ENCODE assay signal across 8 mouse cellular contexts in genomic region chr19:41828941-41829340, GRCm38 (mm10). TPM values are rescaled to one million over a fixed set of nuclear protein-coding genes. Genes with fewer than 3 reads are reported as not detected.
A peak's percentile ranks its signal among the peaks of the same experiment; 100 is the strongest.
DNase-seq lines count a peak whose midpoint lies in the region; ATAC-seq and TF ChIP-seq lines count a peak whose summit lies in the region.

No protein-coding gene starts in this region.

- no peaks in the 10 kb centered on the region for H3K9me3 ChIP-seq in embryonic facial prominence, embryonic 15.5 days (replicated peaks)
- no peaks in the 10 kb centered on the region for H3K9me3 ChIP-seq in intestine, postnatal 0 days (ENCODE audit: control insufficient read depth)
- H3K9me3 ChIP-seq in neural tube, embryonic 13.5 days: no peaks in the 10 kb centered on the region

- TF ChIP-seq CTCF in layer of hippocampus, adult 2 months (conservative IDR thresholded peaks at IDR 0.05): no peak
- no peak for TF ChIP-seq CTCF in intestine, postnatal 0 days (IDR thresholded peaks at IDR 0.05; ENCODE audit: low read depth)

- no peak for ATAC-seq in embryonic facial prominence, embryonic 15.5 days (ENCODE audit: insufficient number of reproducible peaks, low FRiP score, low TSS enrichment, low read depth)
- no peak for ATAC-seq in intestine, postnatal 0 days
- ATAC-seq in neural tube, embryonic 13.5 days (ENCODE audit: low read depth): no peak

- H3K27ac ChIP-seq in layer of hippocampus, adult 2 months: peak overlapping the region; percentile 98
- no peak overlapping the region for H3K27ac ChIP-seq in embryonic facial prominence, embryonic 15.5 days (replicated peaks)
- peak overlapping the region; percentile 91; the same call in 1 of the 2 replicates for H3K27ac ChIP-seq in intestine, postnatal 0 days (ENCODE audit: low read depth, low read length)
- H3K27ac ChIP-seq in neural tube, embryonic 13.5 days (replicated peaks): peak overlapping the region; percentile 94

- peak overlapping the region; percentile 97 for H3K4me2 ChIP-seq in embryonic facial prominence, embryonic 15.5 days (replicated peaks)
- peak overlapping the region; percentile 99 for H3K4me2 ChIP-seq in intestine, postnatal 0 days (replicated peaks; ENCODE audit: low read depth)
- peak overlapping the region; percentile 94 for H3K4me2 ChIP-seq in neural tube, embryonic 13.5 days

- H3K9ac ChIP-seq in embryonic facial prominence, embryonic 15.5 days: no peak overlapping the region
- H3K9ac ChIP-seq in intestine, postnatal 0 days (ENCODE audit: low read depth, low read length): no peak overlapping the region
- peak overlapping the region; percentile 66 for H3K9ac ChIP-seq in neural tube, embryonic 13.5 days

- WGBS in embryonic facial prominence, embryonic 15.5 days: 65% methylated on average over 3 of the region's 3 CpGs
- WGBS in intestine, postnatal 0 days: 58% methylated on average over 3 of the region's 3 CpGs
- 68% methylated on average over 3 of the region's 3 CpGs for WGBS in neural tube, embryonic 13.5 days

- no peak for DNase-seq in layer of hippocampus, adult 2 months (ENCODE audit: low spot score in 2 of 2)
- no peak for DNase-seq in layer of hippocampus, postnatal 10 days (ENCODE audit: low spot score in 2 of 2)
- no peak for DNase-seq in natural killer cell, adult 2 months (ENCODE audit: low spot score in 2 of 2)
- no peak for DNase-seq in MN1 (ENCODE audit: low spot score)
- DNase-seq in cerebellum, adult 9-10 months: no peak

- peaks cover 26% of the 10 kb centered on the region for H3K4me1 ChIP-seq in embryonic facial prominence, embryonic 15.5 days
- 0 out of 2 replicates have a peak, but pooled peaks cover 5% of the 10 kb centered on the region for H3K4me1 ChIP-seq in intestine, postnatal 0 days (replicated peaks; ENCODE audit: control insufficient read depth, insufficient read depth, low read length)
- H3K4me1 ChIP-seq in neural tube, embryonic 13.5 days (replicated peaks): peaks cover 38% of the 10 kb centered on the region

- H3K4me3 ChIP-seq in layer of hippocampus, adult 2 months: peak overlapping the region; percentile 80
- peak overlapping the region; percentile 69; the same call in 1 of the 2 replicates for H3K4me3 ChIP-seq in embryonic facial prominence, embryonic 15.5 days (replicated peaks)
- peak overlapping the region; percentile 65 for H3K4me3 ChIP-seq in intestine, postnatal 0 days (ENCODE audit: low read depth, low read length)
- H3K4me3 ChIP-seq in neural tube, embryonic 13.5 days: peak overlapping the region; percentile 82

- no peaks in the 10 kb centered on the region for H3K36me3 ChIP-seq in embryonic facial prominence, embryonic 15.5 days
- no peaks in the 10 kb centered on the region for H3K36me3 ChIP-seq in intestine, postnatal 0 days (ENCODE audit: control insufficient read depth, insufficient read depth)
- no peaks in the 10 kb centered on the region for H3K36me3 ChIP-seq in neural tube, embryonic 13.5 days

- peaks cover 20% of the 10 kb centered on the region; the same call in 1 of the 2 replicates for H3K27me3 ChIP-seq in embryonic facial prominence, embryonic 15.5 days
- H3K27me3 ChIP-seq in intestine, postnatal 0 days (replicated peaks; ENCODE audit: control insufficient read depth, insufficient read depth, low read length): no peaks in the 10 kb centered on the region
- peaks cover 11% of the 10 kb centered on the region; the same call in 1 of the 2 replicates for H3K27me3 ChIP-seq in neural tube, embryonic 13.5 days

RNA-seq across cellular contexts. Expression of gene Frat1, which starts 0.8 kb away (rescaled TPM):
- 10 to 100 TPM; 22.0 to 27.1 TPM for total RNA-seq in layer of hippocampus, adult 2 months (2021)
- 10 to 100 TPM; 21.1 to 23.0 TPM for total RNA-seq in layer of hippocampus, postnatal 10 days (2021)
- polyA plus RNA-seq in embryonic facial prominence, embryonic 15.5 days (2015; fragmentation: Nextera tagmentation; extraction: Ambion mirVana): 6.6 and 7.0 TPM in 2 replicates
- polyA plus RNA-seq in intestine, postnatal 0 days (2015; fragmentation: Nextera tagmentation; extraction: Ambion mirVana): 6.4 and 8.3 TPM in 2 replicates
- 22.0 and 24.8 TPM in 2 replicates for polyA plus RNA-seq in neural tube, embryonic 13.5 days (2015; fragmentation: Nextera tagmentation; extraction: Ambion mirVana)

RNA-seq across cellular contexts. Expression of gene Frat2, which starts 19.0 kb away (rescaled TPM):
- 10 to 100 TPM; 10.7 to 11.7 TPM for total RNA-seq in layer of hippocampus, adult 2 months (2021)
- 10 to 100 TPM; 19.1 to 19.4 TPM for total RNA-seq in layer of hippocampus, postnatal 10 days (2021)
- 5.6 and 7.1 TPM in 2 replicates for polyA plus RNA-seq in embryonic facial prominence, embryonic 15.5 days (2015; fragmentation: Nextera tagmentation; extraction: Ambion mirVana)
- 3.8 and 4.5 TPM in 2 replicates for polyA plus RNA-seq in intestine, postnatal 0 days (2015; fragmentation: Nextera tagmentation; extraction: Ambion mirVana)
- 10.2 and 11.7 TPM in 2 replicates for polyA plus RNA-seq in neural tube, embryonic 13.5 days (2015; fragmentation: Nextera tagmentation; extraction: Ambion mirVana)

RNA-seq across cellular contexts. Expression of gene Arhgap19, which starts 27.1 kb away (rescaled TPM):
- total RNA-seq in layer of hippocampus, adult 2 months (2021): 1 to 10 TPM; 2.2 to 2.5 TPM
- total RNA-seq in layer of hippocampus, postnatal 10 days (2021): 1 to 10 TPM; 3.6 to 4.4 TPM
- polyA plus RNA-seq in embryonic facial prominence, embryonic 15.5 days (2015; fragmentation: Nextera tagmentation; extraction: Ambion mirVana): 17.3 and 17.5 TPM in 2 replicates
- 3.5 TPM in 2 replicates for polyA plus RNA-seq in intestine, postnatal 0 days (2015; fragmentation: Nextera tagmentation; extraction: Ambion mirVana)
- polyA plus RNA-seq in neural tube, embryonic 13.5 days (2015; fragmentation: Nextera tagmentation; extraction: Ambion mirVana): 6.2 and 7.6 TPM in 2 replicates
